Mouse (Mus musculus): Measurements from ENCODE around the gene Exog. TPM values are rescaled to one million over a fixed set of nuclear protein-coding genes. Genes with fewer than 3 reads are reported as not detected.

Exog gene
- polyA plus RNA-seq, 1 experiment from 2014 or later: 32.1 TPM

GRCm38 (mm10) chr9:119407884-119408283, 36.9 kb upstream of the Exog start:
- no peak overlapping the region for H3K9ac ChIP-seq
- no peaks in the 10 kb centered on the region for H3K36me3 ChIP-seq (ENCODE audit: insufficient read depth)
- TF ChIP-seq CTCF (IDR thresholded peaks at IDR 0.05; ENCODE audit: low read depth): no peak
- H3K4me1 ChIP-seq (ENCODE audit: insufficient read depth): peaks cover 5% of the 10 kb centered on the region; the same call in 1 of the 2 replicates
- H3K27ac ChIP-seq (ENCODE audit: low read depth): no peak overlapping the region
- no peak for ATAC-seq (ENCODE audit: insufficient read depth)
- H3K27me3 ChIP-seq (ENCODE audit: insufficient read depth, low read length): no peaks in the 10 kb centered on the region
- DNase-seq: no peak
- no peak overlapping the region for H3K4me2 ChIP-seq
- H3K9me3 ChIP-seq (ENCODE audit: low read depth, low read length): peaks cover 9% of the 10 kb centered on the region; the same call in 1 of the 2 replicates
- H3K4me3 ChIP-seq (ENCODE audit: low read depth, low read length): no peak overlapping the region
- WGBS: 73% methylated on average over 15 of the region's 15 CpGs

DNA sequence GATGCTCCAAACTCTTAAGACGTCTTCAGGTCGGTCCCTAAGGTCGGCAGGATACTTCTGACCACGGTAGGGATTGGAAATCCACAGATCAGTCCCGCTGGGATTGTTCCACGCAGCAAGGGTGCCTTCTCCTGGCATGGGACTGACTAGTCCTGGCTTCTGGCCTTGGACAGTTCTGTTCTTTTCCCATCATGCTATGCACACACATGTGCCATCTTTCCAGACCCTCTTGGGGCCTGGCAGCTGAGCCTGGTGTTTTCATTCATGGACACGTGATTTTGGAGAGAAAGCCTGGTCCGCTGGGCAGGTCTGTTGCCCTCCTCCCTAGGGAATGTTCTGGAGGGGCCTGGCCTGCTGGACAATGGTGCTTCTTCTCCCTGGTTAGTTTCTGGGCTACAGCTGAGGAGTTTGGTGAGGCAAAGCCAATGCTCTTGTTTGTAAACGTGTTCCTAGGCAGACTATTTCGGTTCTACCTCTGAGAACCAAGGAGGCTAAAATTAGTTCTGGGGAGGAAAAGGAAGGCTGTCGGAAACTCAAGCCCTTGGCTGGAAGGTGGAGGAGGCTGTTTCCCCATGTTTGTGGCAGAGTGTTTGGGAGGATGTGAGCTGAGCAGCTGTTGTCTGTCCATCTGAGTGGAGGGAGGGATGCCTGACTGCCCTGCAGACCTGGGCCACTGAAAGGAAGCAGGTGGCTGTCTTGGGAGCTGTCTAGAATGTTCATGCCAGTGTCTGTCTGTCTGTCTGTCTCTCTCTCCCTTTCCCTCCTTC, 35.7 kb upstream of the Exog start:
- H3K27me3 ChIP-seq (ENCODE audit: insufficient read depth, low read length): no peaks in the 10 kb centered on the region
- TF ChIP-seq CTCF (IDR thresholded peaks at IDR 0.05; ENCODE audit: low read depth): no peak
- no peak overlapping the region for H3K9ac ChIP-seq
- peaks cover 1% of the 10 kb centered on the region; the same call in 1 of the 2 replicates for H3K4me1 ChIP-seq (ENCODE audit: insufficient read depth)
- DNase-seq: no peak
- 75% methylated on average over 11 of the region's 11 CpGs for WGBS
- no peak overlapping the region for H3K27ac ChIP-seq (ENCODE audit: low read depth)
- no peak for ATAC-seq (ENCODE audit: insufficient read depth)
- H3K36me3 ChIP-seq (ENCODE audit: insufficient read depth): no peaks in the 10 kb centered on the region
- no peak overlapping the region for H3K4me2 ChIP-seq
- peaks cover 13% of the 10 kb centered on the region; the same call in 1 of the 2 replicates for H3K9me3 ChIP-seq (ENCODE audit: low read depth, low read length)
- no peak overlapping the region for H3K4me3 ChIP-seq (ENCODE audit: low read depth, low read length)

GRCm38 (mm10) chr9:119409864-119410263, 34.9 kb upstream of the Exog start:
- no peak overlapping the region for H3K27ac ChIP-seq (ENCODE audit: low read depth)
- ATAC-seq (ENCODE audit: insufficient read depth) (no peak), DNase-seq (no peak)
- no peak overlapping the region for H3K4me3 ChIP-seq (ENCODE audit: low read depth, low read length)
- H3K9ac ChIP-seq: no peak overlapping the region
- peaks cover 13% of the 10 kb centered on the region; the same call in 1 of the 2 replicates for H3K9me3 ChIP-seq (ENCODE audit: low read depth, low read length)
- no peaks in the 10 kb centered on the region for H3K36me3 ChIP-seq (ENCODE audit: insufficient read depth)
- 81% methylated on average over 5 of the region's 5 CpGs for WGBS
- TF ChIP-seq CTCF (IDR thresholded peaks at IDR 0.05; ENCODE audit: low read depth): no peak
- H3K4me1 ChIP-seq (ENCODE audit: insufficient read depth): no peaks in the 10 kb centered on the region
- no peaks in the 10 kb centered on the region for H3K27me3 ChIP-seq (ENCODE audit: insufficient read depth, low read length)
- no peak overlapping the region for H3K4me2 ChIP-seq

DNA sequence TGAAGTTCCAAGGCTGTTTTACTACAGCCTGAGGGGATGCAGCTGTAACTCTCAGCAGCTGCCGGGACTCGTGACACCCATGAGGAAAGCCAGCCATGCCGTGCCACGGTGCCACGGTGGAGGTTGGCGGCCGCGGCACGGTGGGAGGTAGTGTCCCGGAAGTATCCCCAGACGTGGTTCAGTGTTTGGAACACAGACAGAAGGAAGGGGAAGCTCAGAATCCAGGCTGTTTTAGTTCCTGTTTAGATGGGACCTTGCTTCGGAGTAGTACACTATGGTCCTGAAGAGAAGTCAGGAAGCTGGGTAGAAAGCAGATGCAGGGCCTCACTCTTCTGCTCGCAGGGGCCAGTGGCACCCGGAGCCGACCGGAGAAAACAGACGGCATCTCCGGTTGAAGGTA, 26.7 kb upstream of the Exog start:
- H3K9ac ChIP-seq: no peak overlapping the region
- no peak for TF ChIP-seq CTCF (IDR thresholded peaks at IDR 0.05; ENCODE audit: low read depth)
- DNase-seq (no peak), ATAC-seq (ENCODE audit: insufficient read depth) (no peak)
- peaks cover 15% of the 10 kb centered on the region for H3K4me1 ChIP-seq (ENCODE audit: insufficient read depth)
- no peak overlapping the region for H3K4me2 ChIP-seq
- no peaks in the 10 kb centered on the region for H3K36me3 ChIP-seq (ENCODE audit: insufficient read depth)
- no peak overlapping the region for H3K27ac ChIP-seq (ENCODE audit: low read depth)
- peaks cover 3% of the 10 kb centered on the region; the same call in 1 of the 2 replicates for H3K9me3 ChIP-seq (ENCODE audit: low read depth, low read length)
- H3K27me3 ChIP-seq (ENCODE audit: insufficient read depth, low read length): no peaks in the 10 kb centered on the region
- H3K4me3 ChIP-seq (ENCODE audit: low read depth, low read length): no peak overlapping the region
- 71% methylated on average over 18 of the region's 18 CpGs for WGBS

GRCm38 (mm10) chr9:119419852-119420438, 24.8 kb upstream of the Exog start:
- Histone ChIP-seq H3K27ac (ENCODE audit: low read depth) (peak overlapping the region; percentile 2; the same call in 1 of the 2 replicates), H3K9ac (no peak overlapping the region), H3K4me3 (ENCODE audit: low read depth, low read length) (no peak overlapping the region), H3K36me3 (ENCODE audit: insufficient read depth) (no peaks in the 10 kb centered on the region), H3K4me2 (no peak overlapping the region), H3K9me3 (ENCODE audit: low read depth, low read length) (no peaks in the 10 kb centered on the region), H3K4me1 (ENCODE audit: insufficient read depth) (peaks cover 22% of the 10 kb centered on the region), H3K27me3 (ENCODE audit: insufficient read depth, low read length) (no peaks in the 10 kb centered on the region)
- WGBS: 58% methylated on average over 12 of the region's 12 CpGs
- ATAC-seq (ENCODE audit: insufficient read depth) (no peak), DNase-seq (no peak)
- no peak for TF ChIP-seq CTCF (IDR thresholded peaks at IDR 0.05; ENCODE audit: low read depth)

DNA sequence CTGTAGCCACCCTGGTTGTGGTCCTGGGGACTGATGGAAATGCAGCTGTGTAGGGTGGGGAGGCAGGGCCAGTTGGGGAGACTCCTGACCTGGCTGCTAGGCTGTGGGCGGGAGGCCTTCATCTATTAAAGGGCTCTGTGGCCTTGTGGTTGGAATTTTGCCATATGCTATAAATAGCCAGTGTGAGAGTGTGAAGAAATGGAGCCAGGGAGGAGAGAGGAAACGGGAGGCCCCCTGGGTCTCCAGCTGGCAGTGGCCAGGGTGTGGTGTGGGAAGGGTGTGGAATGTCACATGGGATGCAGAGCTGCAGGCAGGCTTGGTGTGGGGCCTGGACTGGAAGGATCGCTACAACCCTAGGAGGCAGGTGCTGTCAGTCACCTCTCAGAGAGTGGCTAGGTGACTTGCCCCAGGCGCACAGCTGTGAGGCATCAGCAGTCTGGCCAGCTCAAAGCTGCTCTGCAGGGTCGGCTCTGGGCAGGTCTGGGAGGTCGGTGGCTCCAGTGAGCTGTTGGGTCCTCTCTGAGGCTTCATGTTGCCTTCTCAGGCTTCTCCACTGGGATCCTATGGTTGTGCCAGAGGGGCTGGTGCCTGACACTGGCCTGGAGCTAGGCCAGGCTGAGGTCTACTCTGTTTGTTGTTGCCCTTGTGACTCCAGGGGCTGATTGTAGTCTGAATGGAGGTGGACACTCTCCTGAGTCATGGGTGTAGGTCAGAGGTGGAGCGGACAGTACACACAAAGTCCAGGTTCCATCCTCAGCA, 19.3 kb upstream of the Exog start:
- Histone ChIP-seq H3K9me3 (ENCODE audit: low read depth, low read length) (no peaks in the 10 kb centered on the region), H3K4me3 (ENCODE audit: low read depth, low read length) (no peak overlapping the region), H3K4me2 (peak overlapping the region; percentile 40; the same call in 1 of the 2 replicates), H3K36me3 (ENCODE audit: insufficient read depth) (peaks cover 19% of the 10 kb centered on the region; the same call in 1 of the 2 replicates), H3K4me1 (ENCODE audit: insufficient read depth) (peaks cover 23% of the 10 kb centered on the region), H3K27ac (ENCODE audit: low read depth) (peak overlapping the region; percentile 71; the same call in 1 of the 2 replicates), H3K9ac (peak overlapping the region; percentile 25; the same call in 1 of the 2 replicates), H3K27me3 (ENCODE audit: insufficient read depth, low read length) (no peaks in the 10 kb centered on the region)
- ATAC-seq (ENCODE audit: insufficient read depth): peak; percentile 90
- 0 out of 2 replicates have a peak, but pooled peaks have one; percentile 7 for TF ChIP-seq CTCF (IDR thresholded peaks at IDR 0.05; ENCODE audit: low read depth)
- DNase-seq: peak; percentile 94
- WGBS: 16% methylated on average over 7 of the region's 7 CpGs
